Mouse (Mus musculus): ENCODE measurements at regions not wholly inside any gene's neighbourhood (a gene's known extent, or its start where the extent isn't known, plus 50 kb on each side); places are given as distances from the start of the nearest gene placed in this dataset.

DNA sequence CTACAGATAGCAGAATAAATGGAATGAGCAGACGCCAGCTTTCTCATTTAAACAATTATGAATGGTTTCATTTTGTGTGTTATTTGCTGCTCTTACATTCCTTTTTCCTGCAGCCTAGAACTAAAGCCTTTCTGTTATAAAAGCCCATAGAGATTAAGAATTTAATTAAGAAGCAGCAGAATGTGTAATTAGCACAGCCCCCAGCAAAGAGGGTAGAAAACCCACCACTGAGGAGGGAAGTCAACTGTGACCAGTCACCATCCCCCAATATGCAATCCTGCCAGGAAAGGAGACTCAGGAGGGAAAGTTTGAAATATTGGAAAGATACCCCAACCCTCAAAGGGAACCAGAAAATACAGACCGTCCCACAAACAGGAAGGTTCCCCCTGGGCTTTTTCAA lies 160.0 kb downstream of the Ankrd50 start:
- TF ChIP-seq EP300 (IDR thresholded peaks at IDR 0.05) (no peak), CTCF (IDR thresholded peaks at IDR 0.05) (no peak)
